Mouse (Mus musculus) intestine, postnatal 0 days (tissue): ENCODE measurements around the gene Ceacam15. TPM values are rescaled to one million over a fixed set of nuclear protein-coding genes. Genes with fewer than 3 reads are reported as not detected.
A peak's percentile ranks its signal among the peaks of the same experiment; 100 is the strongest.
"Not testable (repeated sequence)": the region's sequence is repeated elsewhere in the genome, so short reads cannot be mapped to it uniquely, and the experiment has no call there.

Source experiments
- ATAC-seq: fragments of 200-750 bp; cut with Nextera tagmentation; 2 replicates; pipeline ENCODE4 v1.8.0; 2017; ENCODE audit warnings: mild to moderate bottlenecking, moderate TSS enrichment, moderate library complexity
- H3K27ac ChIP-seq: fragments of 300-500 bp; sonication (generic); 2 replicates; pipeline ENCODE4 v1.5.1; 2014; ENCODE audit warnings: mild to moderate bottlenecking, low read depth, low read length, moderate library complexity
- H3K27me3 ChIP-seq: fragments of 300-500 bp; sonication (generic); replicated peaks from 2 replicates; pipeline ENCODE4 v1.6.1; 2014; ENCODE audit warnings: low read length, mixed read lengths; ENCODE audit not compliant: control insufficient read depth, insufficient read depth
- H3K36me3 ChIP-seq: fragments of 300-500 bp; sonication (generic); 2 replicates; pipeline ENCODE4 v1.6.1; 2014; ENCODE audit warnings: mild to moderate bottlenecking, moderate library complexity; ENCODE audit not compliant: control insufficient read depth, insufficient read depth
- H3K4me1 ChIP-seq: fragments of 300-500 bp; sonication (generic); replicated peaks from 2 replicates; pipeline ENCODE4 v1.6.1; 2014; ENCODE audit warnings: antibody characterized with exemption, low read length, mixed read lengths; ENCODE audit not compliant: control insufficient read depth, insufficient read depth
- H3K4me2 ChIP-seq: fragments of 300-500 bp; sonication (generic); replicated peaks from 2 replicates; pipeline ENCODE4 v1.6.1; 2014; ENCODE audit warnings: low read depth, mild to moderate bottlenecking, moderate library complexity
- H3K4me3 ChIP-seq: fragments of 300-500 bp; sonication (generic); 2 replicates; pipeline ENCODE4 v1.5.1; 2014; ENCODE audit warnings: low read depth, low read length
- H3K9ac ChIP-seq: fragments of 300-500 bp; sonication (generic); 2 replicates; pipeline ENCODE4 v1.6.1; 2014; ENCODE audit warnings: mild to moderate bottlenecking, low read depth, low read length
- H3K9me3 ChIP-seq: fragments of 300-500 bp; sonication (generic); 2 replicates; pipeline ENCODE4 v1.6.1; 2016; ENCODE audit warnings: mixed run types; ENCODE audit not compliant: control insufficient read depth
- CTCF ChIP-seq: sonication (generic); IDR thresholded peaks from 2 replicates; pipeline ENCODE4 v1.5.1; 2016; ENCODE audit warnings: low read depth, mild to moderate bottlenecking, control low read depth, antibody characterized with exemption, moderate library complexity
- WGBS: fragments of 180-500 bp; shearing (Covaris S2); extraction: QIAGEN DNeasy Blood & Tissue Kit; methylation state at CpG from one replicate; pipeline ENCODE4 v1.1.7; 2014; 5-methylcytosine and 5-hydroxymethylcytosine counted together
- polyA plus RNA-seq: library from polyadenylated mRNA; unstranded; fragments of >200 nt; fragmentation: Nextera tagmentation; extraction: Ambion mirVana; gene quantifications from 2 replicates; pipeline ENCODE4 v1.2.1, GENCODE M21; 2015

Gene Ceacam15
- polyA plus RNA-seq, 1 experiment from 2014 or later: not detected

DNA sequence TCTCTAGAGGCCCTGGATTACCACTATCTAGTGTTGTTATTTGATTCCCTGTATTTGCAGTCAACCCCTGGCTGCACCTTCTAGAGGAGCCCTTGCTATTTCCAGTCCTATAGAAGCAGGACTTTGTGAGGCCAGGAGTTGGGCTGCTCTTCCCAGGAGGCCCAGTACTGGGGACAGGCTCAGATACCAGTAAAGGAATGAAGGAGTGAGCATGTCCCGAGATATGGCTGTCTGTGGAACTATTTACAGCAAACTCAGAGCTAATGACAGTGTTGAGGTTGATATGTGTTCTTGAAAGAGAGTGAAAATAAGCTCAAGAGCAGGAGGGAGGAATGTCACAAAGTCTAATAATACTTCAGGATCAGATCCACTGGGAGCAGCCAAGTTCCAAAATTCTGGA, 1.7 kb downstream of the Ceacam15 start:
- no peak overlapping the region for H3K4me3 ChIP-seq
- no peak for ATAC-seq
- no peaks in the 10 kb centered on the region for H3K27me3 ChIP-seq
- TF ChIP-seq CTCF: no peak
- H3K4me2 ChIP-seq: no peak overlapping the region
- H3K9ac ChIP-seq: no peak overlapping the region
- no peaks in the 10 kb centered on the region for H3K36me3 ChIP-seq
- H3K27ac ChIP-seq: no peak overlapping the region
- H3K4me1 ChIP-seq: no peaks in the 10 kb centered on the region
- 54% methylated on average over 1 of the region's 1 CpGs for WGBS
- no peaks in the 10 kb centered on the region for H3K9me3 ChIP-seq

DNA sequence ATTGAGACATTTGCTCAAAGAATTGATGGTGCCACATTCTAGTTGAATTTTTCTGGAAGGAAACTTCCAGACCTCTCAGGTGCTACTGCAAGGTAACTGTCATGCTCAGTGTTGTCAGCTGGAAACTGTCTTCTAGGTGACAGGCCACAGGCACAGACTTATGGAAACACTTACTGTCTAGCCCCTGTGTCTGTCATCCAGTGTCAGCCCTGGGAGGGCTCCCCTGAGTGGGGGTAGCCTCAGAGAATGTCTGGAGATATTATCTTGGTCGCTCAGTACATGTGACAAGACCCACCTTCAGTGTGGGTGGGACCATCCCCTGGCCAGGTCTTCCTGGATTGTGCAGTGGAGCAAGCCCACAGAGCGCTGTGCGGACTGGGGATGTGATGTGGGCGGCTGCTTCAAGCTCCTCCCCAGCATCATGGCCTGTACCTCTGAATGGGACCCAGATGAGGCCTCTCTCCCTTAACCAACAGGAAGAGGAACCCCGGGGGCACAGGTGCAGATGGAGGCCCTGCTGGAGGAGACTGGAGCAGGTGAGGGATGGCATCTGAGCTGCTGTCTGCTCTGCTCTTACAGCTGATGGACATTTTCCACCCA, 7.1 kb downstream of the Ceacam15 start:
- H3K9me3 ChIP-seq, H3K4me1 ChIP-seq, H3K36me3 ChIP-seq, H3K9ac ChIP-seq, H3K4me2 ChIP-seq, H3K27ac ChIP-seq, H3K27me3 ChIP-seq, H3K4me3 ChIP-seq, ATAC-seq: not testable (repeated sequence)
- WGBS: 71% methylated on average over 4 of the region's 5 CpGs

DNA sequence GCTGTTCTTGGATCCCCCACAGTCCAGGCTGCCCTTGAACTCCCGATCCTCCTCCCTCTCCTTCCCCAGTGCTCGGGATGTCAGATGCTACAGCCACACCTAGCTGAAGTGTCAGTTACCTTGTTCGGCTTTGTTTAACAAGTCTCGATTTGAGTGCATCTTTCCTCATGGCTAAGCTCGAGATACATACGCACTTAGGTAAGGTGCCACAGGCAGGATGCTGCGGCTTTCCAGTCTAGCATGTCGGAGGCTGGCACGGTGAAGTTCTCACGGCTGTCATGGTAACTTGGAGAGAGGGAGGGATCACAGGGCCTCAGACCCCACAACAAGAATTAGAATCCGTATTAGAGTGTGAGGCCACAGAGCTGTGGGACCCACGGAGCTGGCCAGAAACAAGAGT, 31.2 kb downstream of the Ceacam15 start:
- no peak overlapping the region for H3K4me2 ChIP-seq
- no peaks in the 10 kb centered on the region for H3K4me1 ChIP-seq
- no peaks in the 10 kb centered on the region for H3K36me3 ChIP-seq
- 74% methylated on average over 12 of the region's 12 CpGs for WGBS
- no peak for ATAC-seq
- no peak overlapping the region for H3K9ac ChIP-seq
- H3K27me3 ChIP-seq: no peaks in the 10 kb centered on the region
- H3K27ac ChIP-seq: no peak overlapping the region
- TF ChIP-seq CTCF: no peak
- no peak overlapping the region for H3K4me3 ChIP-seq
- no peaks in the 10 kb centered on the region for H3K9me3 ChIP-seq

DNA sequence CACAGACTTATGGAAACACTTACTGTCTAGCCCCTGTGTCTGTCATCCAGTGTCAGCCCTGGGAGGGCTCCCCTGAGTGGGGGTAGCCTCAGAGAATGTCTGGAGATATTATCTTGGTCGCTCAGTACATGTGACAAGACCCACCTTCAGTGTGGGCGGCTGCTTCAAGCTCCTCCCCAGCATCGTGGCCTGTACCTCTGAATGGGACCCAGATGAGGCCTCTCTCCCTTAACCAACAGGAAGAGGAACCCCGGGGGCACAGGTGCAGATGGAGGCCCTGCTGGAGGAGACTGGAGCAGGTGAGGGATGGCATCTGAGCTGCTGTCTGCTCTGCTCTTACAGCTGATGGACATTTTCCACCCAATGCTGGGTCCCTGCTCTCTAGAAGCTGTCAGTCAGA, 32.4 kb downstream of the Ceacam15 start:
- H3K9ac ChIP-seq, H3K4me1 ChIP-seq, H3K4me3 ChIP-seq, H3K9me3 ChIP-seq, H3K27me3 ChIP-seq, H3K27ac ChIP-seq, H3K4me2 ChIP-seq, ATAC-seq, H3K36me3 ChIP-seq: not testable (repeated sequence)
- 43% methylated on average over 3 of the region's 4 CpGs for WGBS

DNA sequence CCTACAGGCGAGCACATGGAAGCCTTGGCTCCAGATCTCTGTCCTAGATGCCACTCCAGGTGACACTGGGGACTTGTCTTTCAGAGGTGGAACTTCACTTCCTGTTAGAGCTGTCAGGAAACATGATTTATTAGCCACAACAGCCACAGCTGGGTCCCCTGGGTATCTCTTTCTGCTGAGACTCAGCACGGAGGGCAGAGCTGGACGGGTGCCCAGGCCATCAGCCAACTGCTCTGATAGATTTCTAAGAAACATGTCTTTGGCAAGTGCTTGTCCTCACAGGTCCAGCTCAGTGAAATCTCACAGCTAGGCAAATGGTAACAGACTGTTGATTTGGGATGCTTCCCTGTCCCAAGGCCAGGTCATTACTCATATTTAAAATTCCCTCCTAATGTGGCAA, 36.5 kb downstream of the Ceacam15 start:
- no peak overlapping the region for H3K27ac ChIP-seq
- H3K27me3 ChIP-seq: no peaks in the 10 kb centered on the region
- 32% methylated on average over 3 of the region's 3 CpGs for WGBS
- 0 out of 2 replicates have a peak, but pooled peaks cover 2% of the 10 kb centered on the region for H3K4me1 ChIP-seq
- H3K9me3 ChIP-seq: no peaks in the 10 kb centered on the region
- H3K36me3 ChIP-seq: no peaks in the 10 kb centered on the region
- ATAC-seq: no peak
- no peak overlapping the region for H3K4me2 ChIP-seq
- no peak overlapping the region for H3K9ac ChIP-seq
- no peak for TF ChIP-seq CTCF
- H3K4me3 ChIP-seq: no peak overlapping the region

DNA sequence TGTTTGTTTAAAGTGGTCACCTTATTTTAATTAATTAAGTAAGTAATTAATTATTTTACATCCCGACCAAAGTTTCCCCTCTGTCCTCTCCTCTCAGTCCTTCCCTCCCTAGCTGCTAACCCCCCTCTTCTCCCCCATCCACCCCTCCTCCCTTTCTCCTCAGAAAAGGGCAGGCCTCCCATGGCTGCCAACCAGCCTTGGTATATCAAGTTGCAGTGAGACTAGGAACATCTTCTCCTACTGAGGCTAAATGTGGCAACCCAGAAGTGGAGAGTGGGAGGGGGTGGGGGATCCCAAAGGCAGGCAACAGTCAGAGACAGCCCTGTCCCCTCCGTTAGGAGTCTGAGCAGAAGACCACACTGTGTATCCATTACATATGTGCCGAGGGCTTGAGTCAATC, 40.4 kb downstream of the Ceacam15 start:
- Histone ChIP-seq H3K36me3 (no peaks in the 10 kb centered on the region), H3K4me3 (no peak overlapping the region), H3K4me2 (no peak overlapping the region), H3K27me3 (no peaks in the 10 kb centered on the region), H3K9me3 (no peaks in the 10 kb centered on the region), H3K27ac (no peak overlapping the region), H3K9ac (no peak overlapping the region), H3K4me1 (0 out of 2 replicates have a peak, but pooled peaks cover 2% of the 10 kb centered on the region)
- ATAC-seq: no peak
- WGBS: 61% methylated on average over 3 of the region's 3 CpGs
- TF ChIP-seq CTCF: no peak

DNA sequence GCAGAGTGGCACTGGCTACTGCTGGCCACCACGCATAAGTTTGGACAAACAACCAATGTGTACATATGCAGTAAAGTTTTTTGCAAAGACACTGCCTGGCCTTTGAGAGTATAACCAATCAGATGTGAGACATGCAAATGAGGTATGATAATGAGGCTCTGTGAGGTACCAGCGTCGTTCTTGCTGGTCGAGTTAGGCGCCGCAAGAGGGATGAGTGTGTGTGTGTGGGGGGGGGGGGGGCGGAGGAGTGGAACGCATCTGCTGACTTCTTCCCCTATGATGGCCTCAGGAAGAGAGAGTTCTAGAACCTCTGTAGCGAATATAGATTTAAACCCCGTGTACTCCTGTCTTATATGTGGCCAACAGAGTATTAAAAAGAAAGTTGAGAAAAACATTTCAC, 41.6 kb downstream of the Ceacam15 start:
- 9% methylated on average over 9 of the region's 10 CpGs for WGBS
- H3K27ac ChIP-seq, H3K4me3 ChIP-seq, H3K9ac ChIP-seq, H3K27me3 ChIP-seq, H3K36me3 ChIP-seq, H3K4me2 ChIP-seq, H3K9me3 ChIP-seq, H3K4me1 ChIP-seq: not testable (repeated sequence)
- peak; percentile 41; the same call in 1 of the 2 replicates for ATAC-seq
